Mouse (Mus musculus): ENCODE measurements around the gene Ptprg. TPM values are rescaled to one million over a fixed set of nuclear protein-coding genes. Genes with fewer than 3 reads are reported as not detected.

The Ptprg gene
- polyA plus RNA-seq, 1 experiment = 22.0 TPM

DNA sequence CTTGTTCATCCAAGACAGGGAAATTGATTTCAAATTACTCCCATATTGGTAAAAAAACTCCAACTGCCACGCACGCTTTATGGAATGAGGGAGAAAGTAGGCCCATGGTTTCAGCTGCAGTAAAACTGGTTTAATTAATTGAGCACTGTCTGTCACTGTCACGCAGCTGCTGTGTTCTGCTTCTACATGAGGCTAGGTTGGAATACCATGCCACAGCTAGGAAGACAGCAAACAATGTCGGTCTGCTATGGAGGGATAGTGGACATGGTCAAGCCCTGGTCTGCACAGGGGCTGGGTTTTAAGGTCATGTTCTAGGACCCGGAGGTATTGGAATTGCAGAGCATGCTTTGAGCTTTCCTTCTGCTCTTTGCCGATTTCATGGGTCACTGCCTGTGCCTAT lies 30.9 kb downstream of the Ptprg start:
- H3K4me3 ChIP-seq (replicated peaks; ENCODE audit: insufficient read depth, low read depth, low read length) = no peak overlapping the region
- no peaks in the 10 kb centered on the region for H3K4me1 ChIP-seq (ENCODE audit: control insufficient read depth, insufficient read depth, low read length)
- no peaks in the 10 kb centered on the region for H3K27me3 ChIP-seq (ENCODE audit: control insufficient read depth, insufficient read depth, low read length)
- no peak overlapping the region for H3K27ac ChIP-seq (ENCODE audit: insufficient read depth, low read length)
- DNase-seq = no peak
- TF ChIP-seq POLR2A (IDR thresholded peaks at IDR 0.05; ENCODE audit: borderline replicate concordance, insufficient read depth, low read length) (no peak), CTCF (IDR thresholded peaks at IDR 0.05; ENCODE audit: borderline replicate concordance, insufficient read depth, low read depth, low read length) (no peak)
- 76% methylated on average over 6 of the region's 6 CpGs for WGBS

DNA sequence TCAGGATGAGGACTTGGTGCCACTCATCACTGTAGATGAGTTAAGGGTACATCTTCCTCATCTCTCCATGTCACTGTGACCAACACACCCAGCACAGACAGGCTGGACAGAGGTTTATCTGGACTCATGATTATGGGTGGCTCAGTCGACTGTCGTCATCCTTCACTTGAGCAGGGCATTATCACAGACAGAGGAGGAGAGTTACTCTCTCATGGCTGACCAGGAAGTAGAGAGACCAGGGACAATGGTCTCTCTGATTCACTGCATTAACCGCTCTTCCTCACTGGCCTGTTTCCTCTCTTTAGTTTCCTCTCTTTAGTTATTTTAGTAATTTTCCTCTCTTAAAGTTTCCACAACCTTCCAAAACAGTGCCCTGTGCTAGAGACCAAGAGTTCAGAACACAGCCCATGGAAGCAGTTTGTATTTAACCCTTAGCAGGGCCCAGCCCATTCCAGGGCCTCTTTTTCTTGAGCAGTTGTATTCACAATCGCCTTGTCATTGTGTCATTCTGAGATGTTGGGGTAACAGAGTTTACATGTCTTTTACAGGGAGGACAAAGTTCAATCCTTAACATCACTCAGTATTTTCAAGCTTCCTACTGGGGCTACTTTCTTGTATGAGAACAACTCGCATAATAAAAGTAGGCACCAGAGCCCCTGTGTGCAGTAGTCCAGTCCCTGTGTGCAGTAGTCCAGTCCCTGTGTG lies 31.7 kb downstream of the Ptprg start:
- Histone ChIP-seq H3K27ac (ENCODE audit: insufficient read depth, low read length) (no peak overlapping the region), H3K4me1 (ENCODE audit: control insufficient read depth, insufficient read depth, low read length) (no peaks in the 10 kb centered on the region; the same call in 1 of the 2 replicates), H3K4me3 (replicated peaks; ENCODE audit: insufficient read depth, low read depth, low read length) (no peak overlapping the region), H3K27me3 (ENCODE audit: control insufficient read depth, insufficient read depth, low read length) (no peaks in the 10 kb centered on the region)
- WGBS = 90% methylated on average over 5 of the region's 5 CpGs
- no peak for DNase-seq
- no peak for TF ChIP-seq CTCF (IDR thresholded peaks at IDR 0.05; ENCODE audit: borderline replicate concordance, insufficient read depth, low read depth, low read length)
- TF ChIP-seq POLR2A (IDR thresholded peaks at IDR 0.05; ENCODE audit: borderline replicate concordance, insufficient read depth, low read length) = no peak

DNA sequence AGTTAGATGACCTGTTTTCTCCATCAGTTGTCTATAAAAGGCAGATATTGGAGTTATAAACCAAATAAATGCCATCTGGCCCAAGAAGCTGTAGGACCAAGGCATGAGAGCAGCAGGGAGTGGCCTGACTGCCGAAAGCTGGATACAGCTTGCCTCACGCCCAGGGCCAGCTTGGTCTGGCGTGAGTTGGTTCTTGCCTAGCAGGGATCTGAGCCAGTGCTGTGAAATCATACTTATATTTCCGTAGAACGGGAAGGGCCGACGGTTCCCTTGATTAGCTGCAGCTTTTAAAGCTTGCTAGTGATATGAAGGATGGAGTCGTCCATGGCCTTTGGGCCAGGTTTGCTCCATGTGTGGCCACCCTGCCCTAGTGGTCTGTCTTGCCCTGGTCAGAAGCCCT lies 37.1 kb downstream of the Ptprg start:
- WGBS = 12% methylated on average over 8 of the region's 8 CpGs
- no peaks in the 10 kb centered on the region for H3K27me3 ChIP-seq (ENCODE audit: control insufficient read depth, insufficient read depth, low read length)
- no peak overlapping the region for H3K4me3 ChIP-seq (replicated peaks; ENCODE audit: insufficient read depth, low read depth, low read length)
- DNase-seq = peak; percentile 38 to 55
- no peaks in the 10 kb centered on the region; the same call in 1 of the 2 replicates for H3K4me1 ChIP-seq (ENCODE audit: control insufficient read depth, insufficient read depth, low read length)
- TF ChIP-seq POLR2A (IDR thresholded peaks at IDR 0.05; ENCODE audit: borderline replicate concordance, insufficient read depth, low read length) (no peak), CTCF (IDR thresholded peaks at IDR 0.05; ENCODE audit: borderline replicate concordance, insufficient read depth, low read depth, low read length) (no peak)
- H3K27ac ChIP-seq (ENCODE audit: insufficient read depth, low read length) = no peak overlapping the region

DNA sequence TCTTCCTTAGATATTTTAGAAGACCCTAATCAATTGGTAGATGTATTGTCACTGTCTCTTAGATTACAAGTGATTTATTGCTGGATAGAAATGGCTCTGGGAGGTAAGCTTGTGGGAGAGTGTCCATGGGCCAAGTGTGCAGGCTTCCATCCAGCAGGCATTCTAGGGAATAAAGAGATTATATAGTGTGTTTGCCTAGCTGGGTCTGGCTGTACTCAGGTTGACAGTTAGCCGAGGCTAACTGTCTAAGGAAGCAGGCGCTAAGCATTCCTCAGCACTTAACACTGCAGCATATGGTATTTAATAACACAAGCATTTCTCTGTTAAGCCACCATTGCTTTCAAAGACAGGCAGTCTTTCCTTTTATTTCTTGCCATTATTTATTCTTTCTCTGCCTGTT lies 39.3 kb downstream of the Ptprg start:
- WGBS = 55% methylated on average over 2 of the region's 2 CpGs
- DNase-seq = no peak
- H3K4me3 ChIP-seq (replicated peaks; ENCODE audit: insufficient read depth, low read depth, low read length) = no peak overlapping the region
- no peaks in the 10 kb centered on the region for H3K27me3 ChIP-seq (ENCODE audit: control insufficient read depth, insufficient read depth, low read length)
- TF ChIP-seq POLR2A (IDR thresholded peaks at IDR 0.05; ENCODE audit: borderline replicate concordance, insufficient read depth, low read length) (no peak), CTCF (IDR thresholded peaks at IDR 0.05; ENCODE audit: borderline replicate concordance, insufficient read depth, low read depth, low read length) (no peak)
- no peak overlapping the region for H3K27ac ChIP-seq (ENCODE audit: insufficient read depth, low read length)
- H3K4me1 ChIP-seq (ENCODE audit: control insufficient read depth, insufficient read depth, low read length) = no peaks in the 10 kb centered on the region; the same call in 1 of the 2 replicates

DNA sequence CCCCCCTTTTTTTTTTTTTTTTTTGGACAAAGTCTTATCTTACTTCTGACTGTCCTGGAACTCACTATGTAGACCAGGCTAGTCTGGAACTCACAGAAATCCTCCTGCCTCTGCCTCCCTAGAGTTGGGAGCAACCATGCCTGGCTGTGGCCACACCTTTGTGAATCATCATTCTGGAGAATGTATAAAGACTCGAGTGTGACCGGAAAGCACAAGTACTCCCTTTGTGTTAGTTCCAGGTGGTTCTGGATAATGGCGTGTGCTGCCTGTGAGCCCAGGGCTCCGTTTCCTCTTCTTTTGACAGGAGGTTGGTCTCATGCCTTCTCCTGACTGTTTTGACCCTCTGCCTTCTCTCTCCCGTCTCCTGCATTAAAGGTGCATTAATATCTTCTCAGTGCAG lies 41.0 kb downstream of the Ptprg start:
- Histone ChIP-seq H3K27ac (ENCODE audit: insufficient read depth, low read length) (no peak overlapping the region), H3K27me3 (ENCODE audit: control insufficient read depth, insufficient read depth, low read length) (no peaks in the 10 kb centered on the region), H3K4me1 (ENCODE audit: control insufficient read depth, insufficient read depth, low read length) (no peaks in the 10 kb centered on the region; the same call in none of the 2 replicates), H3K4me3 (replicated peaks; ENCODE audit: insufficient read depth, low read depth, low read length) (no peak overlapping the region)
- no peak for TF ChIP-seq POLR2A (IDR thresholded peaks at IDR 0.05; ENCODE audit: borderline replicate concordance, insufficient read depth, low read length)
- no peak for TF ChIP-seq CTCF (IDR thresholded peaks at IDR 0.05; ENCODE audit: borderline replicate concordance, insufficient read depth, low read depth, low read length)
- no peak for DNase-seq
- 91% methylated on average over 5 of the region's 5 CpGs for WGBS

DNA sequence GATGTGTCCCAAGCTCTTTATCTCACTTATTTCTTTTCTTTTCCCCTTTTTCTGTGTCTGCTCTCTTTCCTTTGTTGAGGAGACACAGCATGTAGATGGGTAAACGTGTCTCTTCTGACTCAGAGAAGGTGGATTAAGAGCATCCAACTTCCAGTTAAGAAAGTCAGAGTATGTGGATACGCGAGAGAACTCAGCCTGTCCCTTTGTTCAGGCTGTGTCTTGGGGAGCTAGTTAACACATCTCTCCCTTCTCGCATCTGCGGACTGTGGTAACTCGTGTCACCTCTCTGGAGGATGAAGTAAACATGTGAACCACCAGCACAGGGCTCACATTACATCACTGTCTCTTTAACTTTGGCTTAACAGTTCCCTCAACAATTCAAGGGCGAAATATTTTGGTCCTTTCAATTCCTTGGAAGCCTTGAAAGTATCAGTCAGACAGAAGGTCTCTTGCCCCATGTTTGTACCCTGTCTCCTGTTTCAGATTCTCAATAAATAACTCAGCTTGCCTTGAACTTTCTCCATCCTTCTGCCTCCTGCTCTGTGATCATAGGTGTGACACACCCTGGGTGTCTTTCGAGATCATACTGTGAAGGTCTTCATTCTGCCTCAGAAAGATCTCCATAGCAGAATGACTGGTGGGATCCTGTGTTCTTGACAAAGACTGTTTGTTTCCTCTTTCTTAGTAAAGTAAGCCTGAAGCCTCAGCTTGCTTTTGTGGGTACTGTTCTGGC lies 51.0 kb downstream of the Ptprg start:
- no peaks in the 10 kb centered on the region for H3K27me3 ChIP-seq (ENCODE audit: control insufficient read depth, insufficient read depth, low read length)
- no peak for TF ChIP-seq POLR2A (IDR thresholded peaks at IDR 0.05; ENCODE audit: borderline replicate concordance, insufficient read depth, low read length)
- no peak for TF ChIP-seq CTCF (IDR thresholded peaks at IDR 0.05; ENCODE audit: borderline replicate concordance, insufficient read depth, low read depth, low read length)
- no peak overlapping the region for H3K4me3 ChIP-seq (replicated peaks; ENCODE audit: insufficient read depth, low read depth, low read length)
- WGBS = 85% methylated on average over 8 of the region's 8 CpGs
- H3K4me1 ChIP-seq (ENCODE audit: control insufficient read depth, insufficient read depth, low read length) = 0 out of 2 replicates have a peak, but pooled peaks cover 3% of the 10 kb centered on the region
- no peak overlapping the region for H3K27ac ChIP-seq (ENCODE audit: insufficient read depth, low read length)
- DNase-seq = no peak

DNA sequence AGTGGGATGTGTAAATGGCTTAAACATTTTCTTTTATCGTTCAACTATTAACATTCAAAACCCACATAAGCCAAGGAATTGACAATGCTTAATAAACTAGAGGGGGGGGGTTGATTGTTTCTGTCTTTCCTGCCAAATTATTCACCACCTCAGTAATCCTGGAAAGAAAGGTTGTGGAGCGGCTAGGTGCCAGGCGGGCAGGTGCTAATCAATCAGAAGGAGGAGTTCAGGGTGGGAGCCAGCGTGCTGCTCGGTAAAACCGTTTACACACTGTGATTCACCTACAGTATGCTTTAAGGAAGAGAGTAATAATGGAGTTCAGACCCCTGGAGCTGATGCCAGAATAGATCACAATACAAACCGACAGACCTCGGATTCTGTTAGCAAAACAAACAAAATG lies 55.0 kb downstream of the Ptprg start:
- WGBS = 36% methylated on average over 8 of the region's 8 CpGs
- DNase-seq = no peak
- H3K4me3 ChIP-seq (replicated peaks; ENCODE audit: insufficient read depth, low read depth, low read length) = no peak overlapping the region

More for the DNA sequence above, 55.0 kb downstream of the Ptprg start:
- no peak overlapping the region for H3K27ac ChIP-seq (ENCODE audit: insufficient read depth, low read length)
- H3K27me3 ChIP-seq (ENCODE audit: control insufficient read depth, insufficient read depth, low read length) = no peaks in the 10 kb centered on the region
- TF ChIP-seq POLR2A (IDR thresholded peaks at IDR 0.05; ENCODE audit: borderline replicate concordance, insufficient read depth, low read length) (no peak), CTCF (IDR thresholded peaks at IDR 0.05; ENCODE audit: borderline replicate concordance, insufficient read depth, low read depth, low read length) (no peak)
- H3K4me1 ChIP-seq (ENCODE audit: control insufficient read depth, insufficient read depth, low read length) = 0 out of 2 replicates have a peak, but pooled peaks cover 3% of the 10 kb centered on the region

Measured in cerebellum, adult 2 months (tissue).